Mouse (Mus musculus) cortical plate, adult 2 months (tissue): ENCODE data around the gene Olfr993. TPM values are rescaled to one million over a fixed set of nuclear protein-coding genes. Genes with fewer than 3 reads are reported as not detected.

Experiments
- H3K27ac ChIP-seq: fragments of 200-500 bp; 2 replicates; pipeline ENCODE4 v1.5.1; 2012; ENCODE audit warnings: low read length, control low read depth, inconsistent platforms; ENCODE audit not compliant: insufficient read depth
- H3K4me1 ChIP-seq: fragments of 200-500 bp; 2 replicates; pipeline ENCODE4 v1.6.1; 2011; ENCODE audit warnings: low read length; ENCODE audit not compliant: control insufficient read depth, insufficient read depth
- H3K4me3 ChIP-seq: fragments of 200-500 bp; 2 replicates; pipeline ENCODE4 v1.5.1; 2011; ENCODE audit warnings: mild to moderate bottlenecking, low read length, control low read depth; ENCODE audit not compliant: insufficient read depth
- CTCF ChIP-seq: fragments of 200-500 bp; IDR thresholded peaks from 2 replicates; pipeline ENCODE4 v1.5.1; 2011; ENCODE audit warnings: mild to moderate bottlenecking, control low read depth, low read length; ENCODE audit not compliant: insufficient read depth; ENCODE audit errors: extremely low read depth
- POLR2A ChIP-seq: fragments of 200-500 bp; IDR thresholded peaks from 2 replicates; pipeline ENCODE4 v1.6.1; 2011; ENCODE audit warnings: mild to moderate bottlenecking, low read length, control low read depth; ENCODE audit not compliant: insufficient read depth; ENCODE audit errors: extremely low read depth
- polyA plus RNA-seq: library from polyadenylated mRNA; depleted of rRNA; stranded (reverse); fragments of >200 nt; gene quantifications from 2 replicates; pipeline ENCODE4 v1.2.3, GENCODE M21; 2012; rRNA removed

Gene Olfr993
- polyA plus RNA-seq, result not detected in 2 replicates

DNA sequence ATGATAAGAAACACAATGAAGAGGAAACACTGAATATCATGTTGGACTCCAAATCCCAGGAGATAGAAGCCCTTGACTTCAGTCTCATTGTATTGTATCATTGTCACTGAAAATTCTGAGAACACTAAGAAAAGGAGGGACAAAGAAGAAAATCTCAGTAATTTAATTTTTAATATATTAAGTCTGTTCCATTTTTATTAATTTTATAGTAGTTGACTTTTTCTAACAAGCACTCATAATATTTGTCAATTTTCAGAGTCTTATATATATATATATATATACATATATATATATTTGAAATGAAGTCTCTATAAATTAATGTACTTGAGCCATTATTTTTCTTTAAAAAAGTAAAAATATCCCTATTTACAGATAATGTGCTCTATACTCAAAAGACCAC lies at the start of gene Olfr993:
Gene Olfr993 (minus strand): TSS at position 101 of the 400 bp plus-strand sequence.
- Histone ChIP-seq H3K27ac (no peak within 1 kb of the TSS), H3K4me1 (no peaks in the 10 kb centered on the region), H3K4me3 (no peak within 1 kb of the TSS)
- no peak for TF ChIP-seq CTCF
- no peak for TF ChIP-seq POLR2A

DNA sequence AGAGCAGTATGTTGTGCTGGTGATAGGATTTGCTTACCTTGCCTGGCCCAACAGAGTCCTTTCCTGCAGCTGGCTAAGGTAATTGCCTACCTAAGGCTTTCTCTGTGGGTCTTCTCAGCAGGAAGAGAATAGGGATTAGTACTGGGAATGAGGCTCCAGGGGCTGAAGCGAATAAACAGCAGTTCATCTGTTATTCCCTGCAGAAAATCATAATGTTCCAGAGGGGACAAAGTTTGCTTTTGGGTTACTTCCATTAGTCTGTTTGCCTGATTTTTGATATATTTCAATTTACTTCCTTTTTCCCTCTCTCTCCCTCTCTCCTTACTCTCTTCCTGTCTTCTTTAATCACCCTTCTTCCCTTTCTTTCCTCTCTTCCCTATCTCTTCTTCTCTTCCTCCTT lies 28.9 kb upstream of the Olfr993 start, which contains the start of gene Olfr995:
Gene Olfr995 (minus strand): TSS at position 101 of the 400 bp plus-strand sequence.
- no peaks in the 10 kb centered on the region for H3K4me1 ChIP-seq
- no peak for TF ChIP-seq CTCF
- TF ChIP-seq POLR2A, result no peak

DNA sequence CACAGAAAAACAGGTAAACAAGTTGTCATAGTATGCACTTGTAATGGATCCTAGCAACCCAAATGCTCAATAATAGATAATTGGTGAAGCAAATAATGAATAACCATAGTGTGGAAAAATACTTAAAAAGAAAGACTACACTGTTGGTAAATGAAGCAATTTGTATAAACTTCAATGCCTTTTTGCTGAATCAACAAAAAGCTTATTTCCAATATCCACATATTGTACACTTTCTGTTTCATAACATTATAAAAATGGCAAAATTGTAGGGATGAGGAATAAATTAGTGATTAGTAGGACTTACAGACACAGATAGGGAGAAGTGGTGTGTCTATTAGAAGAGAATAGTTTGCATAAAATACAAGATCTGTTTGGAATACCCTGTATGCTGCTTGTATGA lies 27.9 kb upstream of the Olfr993 start:
- no peaks in the 10 kb centered on the region for H3K4me1 ChIP-seq
- H3K27ac ChIP-seq, result no peak overlapping the region
- TF ChIP-seq POLR2A (no peak), CTCF (no peak)
- no peak overlapping the region for H3K4me3 ChIP-seq

More for the DNA sequence above, 28.9 kb upstream of the Olfr993 start, which contains the start of gene Olfr995:
- H3K4me3 ChIP-seq, result no peak within 1 kb of the TSS
- H3K27ac ChIP-seq, result no peak within 1 kb of the TSS

DNA sequence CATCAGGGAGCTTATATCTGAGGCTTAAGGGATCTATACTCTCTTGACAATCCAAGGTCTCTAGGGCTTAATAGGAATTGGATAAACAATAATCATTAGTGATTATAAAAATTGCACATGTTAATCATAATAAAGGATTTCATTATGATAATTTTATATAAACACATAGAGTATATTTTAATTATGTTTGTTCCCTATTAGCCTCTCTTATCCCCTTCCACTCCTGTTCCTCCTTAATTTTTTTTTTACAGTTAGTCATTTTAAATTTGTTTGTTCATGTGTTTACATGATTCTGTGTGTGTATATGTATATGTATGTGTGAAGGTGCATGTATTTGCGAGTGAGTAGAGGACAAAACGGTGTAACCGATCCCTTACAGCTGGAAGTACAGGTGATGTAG lies 21.7 kb upstream of the Olfr993 start, which contains the start of gene Olfr994:
Gene Olfr994 (minus strand): TSS at position 101 of the 400 bp plus-strand sequence.
- Histone ChIP-seq H3K4me1 (no peaks in the 10 kb centered on the region), H3K4me3 (no peak within 1 kb of the TSS), H3K27ac (no peak within 1 kb of the TSS)
- TF ChIP-seq POLR2A (no peak), CTCF (no peak)

DNA sequence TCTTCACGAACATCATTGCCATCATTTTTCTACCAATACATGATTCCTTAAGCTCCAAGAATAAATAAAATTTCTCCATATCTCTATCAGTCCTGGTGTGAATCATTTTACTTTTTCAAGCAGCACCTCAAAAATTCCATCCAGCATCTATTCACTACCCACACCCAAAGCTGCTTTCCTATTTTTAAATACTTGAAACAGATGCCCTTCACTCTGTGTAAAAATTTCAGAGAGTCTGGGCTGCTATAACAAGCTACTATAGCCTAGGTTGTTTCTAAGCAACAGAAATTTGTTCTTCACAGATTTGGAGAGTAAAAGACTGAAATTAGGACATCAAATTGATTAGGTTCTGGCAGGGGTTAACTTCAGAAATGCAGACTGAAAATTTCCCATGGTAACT lies 11.2 kb upstream of the Olfr993 start:
- TF ChIP-seq POLR2A (no peak), CTCF (no peak)
- Histone ChIP-seq H3K4me3 (no peak overlapping the region), H3K4me1 (peaks cover 1% of the 10 kb centered on the region; the same call in 1 of the 2 replicates), H3K27ac (no peak overlapping the region)

DNA sequence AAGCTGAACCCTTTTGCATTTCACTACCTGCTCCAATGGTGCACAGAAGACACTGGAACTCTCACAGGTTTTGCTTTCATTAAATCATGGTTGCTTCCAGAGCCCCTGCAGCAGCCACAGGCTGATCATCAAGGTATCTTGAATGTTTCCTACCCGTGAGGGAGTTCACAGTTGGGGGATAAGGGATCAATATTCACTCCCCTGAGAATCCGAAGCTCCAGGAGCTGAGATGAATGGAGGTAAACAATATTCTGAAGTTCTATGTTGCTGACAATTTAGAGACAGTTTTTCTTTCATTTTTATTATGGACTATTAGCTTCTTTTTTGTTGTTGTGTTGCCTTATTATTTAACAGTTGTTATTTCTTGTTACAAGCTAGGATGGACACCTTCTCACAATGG lies 5.3 kb downstream of the Olfr993 start, which contains the start of gene Olfr992:
Gene Olfr992 (minus strand): TSS at position 101 of the 400 bp plus-strand sequence.
- no peak for TF ChIP-seq POLR2A
- no peak for TF ChIP-seq CTCF
- Histone ChIP-seq H3K27ac (no peak within 1 kb of the TSS), H3K4me3 (no peak within 1 kb of the TSS), H3K4me1 (no peaks in the 10 kb centered on the region)

Other genes starting within 250 kb of the Olfr993 start
- 35.7 and 36.0 TPM in 2 replicates for gene Lrrc55, start 217.7 kb downstream of the Olfr993 start, polyA plus RNA-seq
- gene Olfr987, start 75.6 kb downstream of the Olfr993 start, polyA plus RNA-seq, result not detected in 2 replicates
- gene Olfr988, start 51.6 kb downstream of the Olfr993 start, polyA plus RNA-seq, result not detected in 2 replicates
- gene Olfr992, start 5.4 kb downstream of the Olfr993 start, polyA plus RNA-seq, result not detected in 2 replicates
- not detected in 2 replicates for gene Olfr994, start 21.6 kb upstream of the Olfr993 start, polyA plus RNA-seq
- gene Olfr995, start 28.8 kb upstream of the Olfr993 start, polyA plus RNA-seq, result not detected in 2 replicates
- gene 4833423E24Rik, start 104.1 kb upstream of the Olfr993 start, polyA plus RNA-seq, result 0.06 TPM in 1 of 2 replicates, not detected in the other
- gene Olfr996, start 164.3 kb upstream of the Olfr993 start, polyA plus RNA-seq, result not detected in 2 replicates
- not detected in 2 replicates for gene Olfr998, start 174.1 kb upstream of the Olfr993 start, polyA plus RNA-seq
- gene Olfr1000, start 197.0 kb upstream of the Olfr993 start, polyA plus RNA-seq, result not detected in 2 replicates
- gene Olfr1002, start 235.8 kb upstream of the Olfr993 start, polyA plus RNA-seq, result not detected in 2 replicates
- not detected in 2 replicates for gene Olfr154, start 249.6 kb upstream of the Olfr993 start, polyA plus RNA-seq